Mouse (Mus musculus) adrenal gland, postnatal 10 days (tissue): ENCODE data around the gene Nrap. TPM values are rescaled to one million over a fixed set of nuclear protein-coding genes. Genes with fewer than 3 reads are reported as not detected.

Source experiments
- DNase-seq: peaks from one replicate; pipeline ENCODE4 v3.0.0; 2021; ENCODE audit warnings: mixed read lengths
- total RNA-seq, 2 experiments: library from RNA; stranded (reverse); gene quantifications; 2 replicates each; pipeline ENCODE4 v1.2.3; 2021

Nrap gene
- total RNA-seq, 2 experiments from 2014 or later = 10.2 to 44.0 TPM

DNA sequence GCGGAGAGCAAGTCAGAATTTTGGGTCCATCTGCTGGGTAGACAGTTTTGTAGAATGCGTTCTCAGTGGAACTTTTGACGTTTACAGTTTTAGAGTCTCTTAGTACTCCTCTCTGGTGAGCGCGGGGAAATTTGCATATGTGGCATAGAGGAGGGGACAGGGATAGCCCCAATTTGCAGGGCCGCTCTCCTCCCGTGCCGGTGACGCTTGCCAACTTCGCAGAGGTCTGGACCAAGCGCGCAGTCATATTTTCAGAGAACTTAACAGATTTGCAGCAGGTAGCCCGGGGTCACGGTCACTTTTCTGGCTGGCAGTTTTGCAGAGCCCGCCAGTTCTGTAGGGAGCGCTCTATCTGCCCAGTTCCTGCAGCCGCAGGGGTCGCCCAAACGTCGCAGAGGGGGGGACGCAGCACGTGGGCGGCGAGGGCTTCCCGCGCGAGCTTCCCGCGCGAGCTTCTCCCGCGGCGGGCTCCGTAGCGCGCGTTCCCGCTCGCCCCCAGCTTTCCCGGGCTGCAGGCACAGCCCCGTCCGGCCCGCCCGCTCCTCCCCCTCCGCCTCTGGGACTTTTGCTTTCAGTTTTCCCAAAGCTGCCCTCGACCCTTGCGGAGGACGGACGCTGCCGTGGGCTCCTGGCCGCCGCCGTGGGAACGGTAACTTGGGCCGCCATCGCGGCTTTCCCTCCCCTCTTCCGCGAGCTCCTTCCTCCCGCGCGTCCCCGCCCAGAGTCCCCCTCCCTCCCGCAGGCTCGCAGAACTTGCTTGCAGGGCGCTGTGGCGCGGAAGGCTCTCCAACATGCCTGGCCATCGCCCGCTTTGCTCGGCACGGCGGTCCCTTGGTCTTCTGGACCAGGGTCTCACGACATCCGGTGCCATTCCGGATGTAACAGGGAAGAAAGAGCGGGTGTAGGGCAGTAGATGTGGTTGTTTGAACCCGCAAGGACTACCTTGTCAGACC, 7.1 kb upstream of the Nrap start, which contains the start of gene Casp7:
Gene Casp7, plus strand, starts transcription at position 461 of the 953 bp plus-strand sequence.
- DNase-seq = peak; percentile 81

DNA sequence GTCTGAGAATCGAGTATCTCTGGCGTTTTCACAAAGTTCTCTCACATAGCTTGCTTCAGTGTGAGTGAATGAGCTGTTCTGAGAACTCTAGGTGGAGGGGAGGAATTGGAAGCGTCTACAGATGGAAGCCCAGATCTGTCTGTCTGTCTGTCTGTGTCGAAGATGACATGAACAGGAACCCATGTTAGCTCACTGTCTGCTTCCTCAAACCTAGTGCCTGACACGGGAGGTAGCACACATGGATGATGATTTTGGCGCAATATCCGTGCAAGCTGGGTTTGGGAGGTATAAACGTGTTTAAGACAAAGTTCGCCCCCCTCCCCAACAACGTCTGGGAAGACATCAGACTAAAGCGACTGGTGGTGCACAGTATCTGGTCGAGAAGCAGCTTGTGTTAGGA, 6.4 kb upstream of the Nrap start:
- no peak for DNase-seq

DNA sequence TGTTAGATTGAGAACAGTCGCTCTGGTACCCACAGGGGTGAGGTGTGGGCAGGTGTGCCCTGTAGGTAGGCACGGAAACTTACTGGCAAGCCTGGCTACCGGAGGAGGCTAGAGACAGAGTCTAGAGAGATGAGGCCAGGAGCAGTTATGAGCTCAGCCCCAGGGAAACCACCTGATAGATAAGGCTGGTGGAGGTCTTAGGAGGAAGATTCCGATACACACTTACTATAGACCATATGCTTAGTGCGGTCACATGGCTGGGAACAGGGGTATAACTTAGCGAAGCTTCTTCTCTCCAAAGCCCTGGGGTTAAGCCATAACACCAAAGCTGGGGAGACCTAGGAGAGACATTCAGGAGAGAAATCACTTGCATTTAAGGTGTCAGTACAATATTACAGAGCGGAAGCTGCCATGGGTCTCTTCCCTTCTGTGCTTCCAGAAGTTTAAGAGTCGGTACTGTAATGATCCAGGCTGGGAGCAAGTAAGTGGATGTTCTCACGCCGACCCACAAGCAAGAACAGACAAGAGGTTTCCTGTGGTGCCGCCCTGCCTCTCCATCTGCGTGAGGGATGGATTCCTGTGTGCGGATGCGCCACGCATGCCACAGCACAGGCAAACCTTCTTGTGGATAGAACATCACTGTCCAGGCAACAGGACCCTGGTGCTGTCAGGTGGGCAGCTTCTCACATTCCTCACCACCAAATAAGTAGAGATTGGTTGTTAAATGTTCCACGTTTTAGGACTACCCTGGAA, 5.5 kb upstream of the Nrap start:
- no peak for DNase-seq

DNA sequence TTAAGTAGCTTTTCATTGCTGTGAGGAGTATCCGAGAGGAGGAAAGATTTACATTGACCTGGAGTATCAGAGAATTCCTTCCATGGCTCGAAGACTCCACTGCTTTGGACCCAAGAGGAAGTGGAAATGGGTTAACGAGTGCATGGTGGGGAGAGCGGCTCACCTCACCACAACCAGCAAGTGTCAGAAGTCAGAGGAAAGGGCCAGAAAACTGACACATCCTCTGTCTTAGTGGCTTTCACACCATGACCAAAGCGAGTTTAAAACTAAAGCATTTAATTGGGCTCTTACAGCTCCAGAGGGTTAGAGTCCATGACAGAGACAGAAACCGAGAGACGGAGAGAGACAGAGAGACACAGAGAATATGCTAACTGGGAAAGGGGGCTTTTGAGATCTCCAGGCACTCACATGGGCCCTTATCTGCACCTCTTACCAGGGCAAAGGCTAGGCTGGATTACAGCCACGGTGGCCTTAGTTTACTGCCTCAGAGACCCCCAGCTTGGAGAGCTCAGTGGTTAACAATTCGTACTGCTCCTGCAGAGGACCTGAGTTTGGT, 3.6 kb upstream of the Nrap start:
- no peak for DNase-seq

DNA sequence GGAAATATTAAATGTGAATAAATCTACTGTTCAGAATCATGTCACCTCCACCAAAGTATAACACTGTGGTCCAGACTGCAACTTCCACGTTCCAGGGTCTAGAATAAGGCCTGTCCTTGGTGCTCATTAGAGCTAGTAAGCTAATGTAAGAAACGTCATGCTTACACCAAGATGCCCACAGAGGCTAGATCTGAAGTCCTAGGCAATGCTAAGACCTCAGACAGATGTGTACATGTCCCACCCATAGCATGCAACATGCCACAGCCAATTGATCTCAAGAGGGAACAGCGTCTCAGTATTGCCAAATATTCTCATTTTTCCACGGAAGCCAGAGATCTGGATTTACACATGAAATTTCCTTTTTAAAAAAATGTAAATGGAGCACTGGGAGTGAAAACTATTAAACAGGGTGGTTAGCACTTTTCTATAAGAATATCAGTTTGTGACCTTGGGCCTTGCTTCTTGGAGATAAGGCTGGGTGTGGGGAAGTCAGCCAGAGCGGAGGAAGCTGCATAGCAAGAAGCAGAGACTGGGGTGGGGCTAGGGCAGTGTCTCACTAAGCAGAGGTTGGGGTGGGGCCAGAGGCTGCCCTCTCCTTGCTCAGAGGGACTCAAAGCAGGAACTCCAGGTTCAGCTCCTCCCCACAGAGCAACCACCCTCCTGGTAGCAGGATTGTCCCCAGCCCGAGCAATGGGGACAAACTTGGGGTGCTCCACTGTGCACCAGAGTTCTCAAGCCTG, 1.6 kb upstream of the Nrap start:
- no peak for DNase-seq

DNA sequence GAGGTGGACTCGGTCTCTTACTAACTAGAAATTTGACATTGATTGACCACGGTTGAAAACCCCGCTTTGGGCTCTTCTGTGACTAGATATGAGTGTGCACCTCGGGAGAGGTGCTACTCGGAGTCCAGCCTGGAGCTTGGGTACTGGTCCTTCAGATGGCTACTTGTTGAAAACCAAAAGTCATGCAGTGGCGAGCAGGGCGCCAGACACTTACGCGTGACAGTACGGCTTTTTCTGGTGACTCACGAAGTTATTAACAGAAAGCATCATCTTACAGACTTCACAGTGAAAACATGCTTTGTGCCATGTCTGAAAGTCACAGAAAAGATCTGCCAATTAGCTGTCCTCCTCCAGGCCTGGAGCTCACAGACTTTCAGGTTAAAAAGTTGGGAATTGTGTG, 661 bp downstream of the Nrap start:
- DNase-seq = no peak

DNA sequence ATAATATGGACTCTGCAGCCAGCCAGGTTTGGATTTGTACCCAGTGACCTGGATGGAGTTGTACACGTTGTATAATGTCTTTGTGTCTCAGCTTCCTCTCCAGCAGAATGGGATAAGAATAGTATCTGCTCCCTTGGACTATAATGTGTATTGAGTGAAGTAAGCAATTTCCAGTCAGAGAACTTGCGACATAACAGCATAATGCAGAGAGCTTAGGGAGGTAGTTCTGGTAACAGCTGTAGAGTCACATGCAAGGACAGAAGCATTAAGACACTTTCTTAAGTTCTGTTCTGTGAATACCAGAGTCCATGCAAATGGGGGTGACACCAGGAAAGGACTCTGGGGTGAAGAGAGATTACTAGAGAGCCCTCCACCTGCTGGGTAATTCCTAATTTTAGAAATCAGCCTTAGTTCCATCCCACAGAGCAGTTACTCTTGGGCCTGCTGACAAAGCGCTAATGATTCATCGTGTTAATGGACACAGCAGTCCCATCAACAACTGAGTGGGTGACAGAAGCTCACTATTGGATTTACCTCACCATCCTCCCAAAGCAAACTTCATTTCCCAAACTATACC, 2.0 kb downstream of the Nrap start:
- DNase-seq = no peak

DNA sequence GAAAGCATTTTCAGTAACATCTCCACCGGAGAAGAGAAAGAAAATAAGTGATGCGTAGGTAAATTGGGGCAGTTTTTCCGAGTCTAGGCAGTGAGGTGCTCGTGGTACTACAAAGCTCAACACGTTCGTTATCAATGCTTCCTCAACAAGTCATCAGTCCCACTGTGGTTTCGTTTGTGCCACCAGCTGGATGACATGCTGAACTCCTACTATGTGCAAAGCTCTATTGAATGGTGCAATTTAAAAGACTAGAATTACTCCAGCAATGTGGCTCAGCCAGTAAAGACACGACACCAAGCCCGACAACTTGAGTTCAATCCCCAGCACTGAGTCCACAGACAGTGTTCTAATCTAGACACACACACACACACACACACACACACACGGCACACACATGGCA, 3.7 kb downstream of the Nrap start:
- no peak for DNase-seq

DNA sequence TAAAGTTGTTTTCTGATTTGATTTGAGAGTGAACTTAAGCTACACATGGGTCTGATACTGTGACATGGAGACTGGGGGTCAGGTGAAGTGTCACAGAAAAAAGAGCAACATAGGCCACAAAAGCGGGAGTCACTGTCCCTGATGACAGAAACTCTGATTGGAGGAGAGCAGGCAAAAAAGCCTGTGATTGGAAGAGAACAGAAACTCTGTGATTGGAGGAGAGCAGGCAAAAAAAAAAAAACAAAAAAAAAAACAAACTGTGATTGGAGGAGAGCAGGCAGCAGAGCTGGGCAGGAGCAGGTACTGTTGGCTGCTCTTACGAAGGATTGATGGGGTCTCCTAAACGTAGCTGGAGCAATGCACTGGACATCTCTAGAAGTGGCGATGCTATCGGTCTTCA, 4.3 kb downstream of the Nrap start:
- DNase-seq = no peak

DNA sequence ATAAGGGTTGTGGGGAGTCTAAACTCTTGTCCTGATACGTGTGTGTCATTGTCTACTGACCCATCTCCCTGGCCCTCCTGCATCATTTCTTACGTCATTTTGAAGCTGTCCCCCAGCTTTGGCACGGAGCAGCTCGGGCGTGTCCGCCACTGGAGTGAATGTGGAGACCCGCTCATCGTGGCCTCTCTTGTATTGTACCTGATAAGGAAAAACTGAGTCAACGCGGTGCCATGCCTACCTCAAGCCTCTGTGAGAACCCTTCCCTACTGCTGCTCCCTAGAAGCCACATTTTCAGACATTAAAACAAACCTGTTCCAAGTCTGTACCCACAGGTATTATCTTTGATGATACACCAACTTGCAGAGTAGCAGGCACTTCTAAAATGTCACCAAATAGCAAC, 8.4 kb downstream of the Nrap start:
- DNase-seq = no peak

DNA sequence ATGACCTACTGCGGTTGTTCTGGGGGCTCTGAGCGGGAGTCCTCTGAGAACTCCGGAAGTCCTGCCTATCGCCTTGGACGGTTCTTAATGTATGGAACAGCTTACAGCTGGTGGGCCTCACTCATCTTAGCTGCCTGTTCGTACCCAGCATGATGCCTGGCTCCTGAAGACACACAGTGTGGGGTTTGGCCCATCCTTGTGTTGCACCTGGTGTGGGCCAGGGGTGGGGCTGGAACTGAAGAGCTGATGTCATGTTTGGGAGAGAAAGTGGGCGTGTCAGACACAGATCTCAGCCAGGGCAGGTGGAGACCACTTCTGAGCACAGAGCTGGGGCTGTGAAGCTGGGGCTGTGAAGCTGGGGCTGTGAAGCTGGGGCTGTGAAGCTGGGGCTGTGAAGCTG, 9.5 kb downstream of the Nrap start:
- no peak for DNase-seq

DNA sequence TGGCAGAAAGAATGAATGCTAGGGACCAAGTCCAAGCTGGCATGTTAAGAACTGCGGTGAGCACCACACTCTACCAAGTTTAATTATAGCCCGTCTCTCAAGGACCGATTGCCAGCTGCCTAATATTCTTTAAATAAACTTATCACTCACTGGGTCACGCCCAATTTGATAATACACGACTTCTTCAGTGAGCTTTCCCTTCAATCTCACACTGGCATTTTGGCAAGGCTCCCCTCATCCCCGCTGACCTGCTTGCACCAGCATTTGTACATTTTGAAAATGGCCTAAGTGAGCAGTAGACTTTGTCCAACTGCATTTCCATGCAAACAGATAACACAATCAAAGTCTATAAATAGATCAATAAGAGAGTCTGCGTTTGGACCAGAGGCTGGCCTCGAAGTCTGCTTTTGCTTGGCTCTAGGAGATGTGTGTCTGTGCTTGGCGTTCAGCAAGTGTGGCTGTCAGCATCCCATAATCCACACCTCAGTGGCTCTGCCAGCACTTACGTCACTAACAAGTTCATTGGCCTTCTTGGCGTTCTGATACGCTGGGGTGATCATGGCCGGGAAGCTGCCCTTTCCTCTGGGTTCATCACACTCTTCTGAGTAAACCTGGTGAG, 11.2 kb downstream of the Nrap start:
- no peak for DNase-seq

DNA sequence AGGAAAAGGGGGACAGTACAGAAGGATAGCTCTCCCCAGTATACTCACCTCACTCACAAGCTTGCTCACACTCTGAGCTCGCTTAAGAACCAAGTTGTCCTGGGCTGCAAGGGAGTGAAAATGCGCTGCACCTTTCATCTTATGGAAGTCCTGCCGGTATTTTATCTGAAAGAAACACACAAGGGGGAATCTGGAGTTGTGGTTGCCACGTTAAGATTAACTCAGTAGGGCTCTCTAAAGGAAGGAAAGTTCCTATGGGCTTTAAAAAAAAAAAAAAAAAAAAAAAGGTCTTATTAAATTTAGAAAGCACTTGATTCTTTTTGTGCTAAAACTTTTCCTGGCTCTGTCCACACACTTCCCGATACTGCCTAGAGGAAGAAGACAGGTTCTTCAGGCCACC, 11.8 kb downstream of the Nrap start:
- no peak for DNase-seq

DNA sequence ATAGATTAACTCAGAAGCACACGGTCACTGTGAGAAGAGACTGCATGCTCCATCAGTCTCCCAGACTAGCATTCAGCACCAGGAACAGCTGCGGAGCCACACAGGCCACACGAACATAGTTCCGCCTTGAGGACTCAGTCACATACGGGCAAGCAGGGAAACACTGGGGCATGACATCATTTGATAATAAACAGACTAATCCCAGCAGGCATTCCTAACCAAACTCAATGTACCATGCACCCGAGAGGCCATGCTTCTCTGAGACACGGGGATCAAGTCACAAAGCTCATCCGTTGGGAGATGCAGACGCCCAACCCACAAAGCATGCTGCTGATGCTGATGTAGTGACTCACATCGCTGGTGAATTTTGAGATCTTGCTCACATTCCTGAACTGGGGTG, 15.8 kb downstream of the Nrap start:
- DNase-seq = no peak

DNA sequence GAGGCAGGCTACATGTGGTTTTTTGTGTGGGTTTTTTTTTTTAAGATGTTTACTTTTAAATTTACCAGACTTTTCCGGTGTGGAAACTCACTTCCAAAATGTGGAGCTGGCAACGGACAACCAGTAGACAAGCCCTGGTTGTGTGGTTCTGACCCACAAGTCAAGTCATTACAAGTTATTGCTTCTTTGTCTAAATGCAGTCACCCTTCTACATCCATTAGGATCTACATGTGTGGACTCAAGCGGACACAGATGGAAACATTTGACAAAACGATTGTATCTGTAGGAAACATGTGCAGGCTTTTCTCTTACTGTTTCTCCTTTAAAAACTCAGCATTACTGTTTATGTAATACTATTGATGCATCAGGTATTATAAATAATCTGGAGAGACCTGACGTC, 16.6 kb downstream of the Nrap start:
- no peak for DNase-seq

DNA sequence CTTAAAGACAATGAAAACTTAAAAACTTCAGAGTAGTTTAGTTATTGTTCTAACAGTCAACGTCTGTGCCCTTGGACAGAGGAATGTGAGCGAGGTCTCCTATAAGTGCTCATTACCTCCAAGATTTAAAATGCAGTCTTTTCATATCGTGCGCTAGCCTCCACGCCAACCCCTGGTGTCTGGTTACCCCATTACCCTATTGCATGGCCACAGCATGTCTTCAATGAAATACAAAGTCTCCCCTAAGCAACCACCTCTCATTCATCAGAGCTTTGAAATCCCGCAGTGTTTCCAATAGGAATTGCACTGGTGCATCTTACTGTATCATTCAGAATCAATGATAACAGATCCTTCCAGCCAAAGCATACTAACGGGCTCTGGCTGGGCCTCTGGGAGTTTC, 17.6 kb downstream of the Nrap start:
- no peak for DNase-seq

DNA sequence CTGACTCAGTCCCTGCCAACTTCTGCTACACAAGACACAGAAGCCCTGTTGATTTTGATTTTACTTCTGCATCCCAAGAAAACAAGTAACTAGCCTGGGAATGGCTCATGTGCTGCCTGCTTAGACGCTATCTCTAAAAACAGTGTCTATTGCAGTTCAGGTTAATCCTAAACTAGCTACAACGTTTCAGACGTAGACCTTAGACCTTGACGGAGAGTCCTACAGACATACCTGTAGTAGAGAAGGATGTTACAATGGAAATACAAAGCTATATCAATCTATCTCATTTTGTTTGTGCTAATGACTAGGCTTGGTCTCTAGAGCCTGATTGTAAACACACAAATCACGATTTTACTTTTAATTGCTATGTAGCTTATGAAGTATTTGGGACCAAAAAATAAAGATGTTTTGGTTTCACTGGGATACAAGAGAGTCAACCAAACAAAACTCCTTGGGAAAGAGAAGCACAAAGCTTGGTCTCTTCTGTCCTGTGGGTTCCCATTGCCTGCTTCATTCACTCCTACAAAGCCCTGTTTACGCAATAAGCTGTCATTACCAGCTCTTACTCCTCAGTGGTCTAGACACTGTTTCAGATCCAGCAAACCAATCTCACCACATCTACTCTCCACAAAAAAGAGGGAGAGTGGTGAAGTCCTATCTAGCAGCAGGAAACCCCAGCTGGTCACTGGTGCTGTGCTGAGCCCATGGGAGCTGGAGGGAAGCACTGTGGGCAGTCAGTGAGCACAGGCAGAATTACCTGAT, 19.3 kb downstream of the Nrap start:
- DNase-seq = no peak

DNA sequence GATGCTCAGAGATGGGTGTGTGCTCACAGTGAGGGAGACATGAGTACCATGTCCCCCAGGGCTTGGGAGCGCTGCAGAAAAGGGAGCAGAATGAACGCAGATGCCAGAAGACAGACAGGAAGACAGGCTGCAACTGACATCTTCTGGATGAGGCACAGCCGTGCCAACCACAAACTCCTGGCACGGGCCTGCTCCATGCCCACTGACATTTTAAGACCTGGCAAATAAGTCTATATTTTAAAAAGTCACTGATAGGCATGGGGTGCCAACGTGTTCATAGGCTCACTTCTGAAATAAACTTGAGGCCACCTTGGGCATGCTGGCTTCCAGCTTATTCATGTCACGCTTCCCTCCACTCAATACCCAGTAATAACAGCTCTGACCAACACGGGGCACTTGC, 20.9 kb downstream of the Nrap start:
- no peak for DNase-seq

DNA sequence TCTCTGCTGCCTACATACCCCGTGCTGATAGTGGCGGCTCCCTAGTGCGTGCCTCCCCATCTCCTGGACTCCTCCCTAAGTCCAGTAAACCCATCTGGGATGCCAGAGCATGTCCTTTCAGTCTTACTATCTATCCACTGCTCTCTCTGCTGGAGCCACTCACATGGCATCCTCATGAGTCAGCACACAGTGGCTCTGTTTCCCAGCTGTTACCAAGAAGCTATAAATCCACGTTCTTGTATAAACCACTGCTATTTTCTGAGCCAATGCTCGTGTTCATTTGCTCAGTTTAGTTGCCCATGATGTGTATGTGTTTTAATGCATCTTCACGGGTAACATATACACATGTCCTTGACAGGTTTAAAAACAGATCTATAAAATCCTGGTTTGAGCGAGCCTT, 22.1 kb downstream of the Nrap start:
- no peak for DNase-seq

DNA sequence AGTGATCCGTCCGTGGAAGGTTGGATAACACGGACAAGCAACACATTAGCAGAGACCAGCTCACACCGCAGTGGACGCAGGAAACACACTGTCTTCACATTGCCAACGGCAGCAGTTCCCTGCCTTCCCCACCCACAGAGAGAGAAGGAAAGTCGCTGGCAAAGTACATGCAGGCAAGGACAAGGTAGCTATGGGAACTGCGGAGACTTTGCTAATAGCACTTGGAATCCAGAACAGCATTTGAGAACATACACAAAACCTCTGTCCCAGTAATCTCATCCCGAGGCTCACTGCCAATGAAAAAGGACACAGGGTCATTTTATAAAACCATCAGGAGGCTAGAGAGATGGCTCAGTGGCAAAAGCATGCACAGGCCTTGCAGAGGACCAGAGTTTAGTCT, 23.2 kb downstream of the Nrap start:
- DNase-seq = no peak

DNA sequence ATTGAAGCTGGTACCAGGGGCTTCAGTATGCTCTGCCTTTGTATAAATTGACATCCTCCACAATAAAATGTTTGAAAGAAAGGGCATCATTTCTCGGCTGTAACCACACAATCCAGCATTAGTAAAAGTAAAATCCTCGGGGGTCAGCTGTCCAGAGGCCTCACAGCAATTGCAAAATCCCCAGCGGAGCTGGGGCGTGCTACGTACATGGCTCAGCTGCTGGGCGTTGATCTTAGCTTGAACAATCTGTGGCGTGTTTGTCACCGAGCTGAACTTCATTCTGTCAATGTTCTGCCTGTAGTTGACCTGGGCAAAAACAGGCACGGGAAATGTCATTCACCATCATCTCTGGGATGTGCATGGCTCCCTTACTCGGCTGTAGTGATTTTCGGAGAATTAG, 23.7 kb downstream of the Nrap start:
- DNase-seq = no peak
